Mouse (Mus musculus): ENCODE data around the gene Pgc.

DNA sequence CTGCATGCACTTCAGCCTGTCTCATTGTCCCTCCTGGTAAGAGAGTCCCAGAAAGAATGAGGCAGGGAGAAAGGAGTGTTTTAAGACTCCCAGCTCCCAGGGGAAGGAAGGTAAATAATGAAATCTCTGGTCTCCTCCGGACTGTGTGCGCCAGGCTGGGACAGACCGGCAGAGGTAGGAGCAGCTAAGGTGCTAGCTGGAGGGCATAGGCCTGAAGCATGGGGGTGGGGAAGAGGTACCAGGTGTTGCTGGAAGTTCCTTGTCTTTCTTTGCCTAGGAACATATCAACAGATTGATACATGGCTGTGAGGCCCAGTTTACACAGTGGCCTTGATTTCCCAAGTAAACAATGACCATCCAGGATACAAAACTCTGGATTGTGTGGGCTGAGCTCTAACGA, 17.7 kb upstream of the Pgc start:
- TF ChIP-seq CTCF (IDR thresholded peaks at IDR 0.05; ENCODE audit: insufficient read depth, low read length) = no peak
- TF ChIP-seq POLR2A (IDR thresholded peaks at IDR 0.05; ENCODE audit: borderline replicate concordance, extremely low read depth, low read depth, low read length) = no peak

Data from lung, adult 2 months (tissue).